Mouse (Mus musculus) liver, embryonic 14.5 days (tissue): ENCODE measurements around the gene Nfkb1. TPM values are rescaled to one million over a fixed set of nuclear protein-coding genes. Genes with fewer than 3 reads are reported as not detected.
A peak's percentile ranks its signal among the peaks of the same experiment; 100 is the strongest.

Experiments
- ATAC-seq: fragments of 200-750 bp; cut with Nextera tagmentation; 2 replicates; pipeline ENCODE4 v1.8.0; 2017; ENCODE audit warnings: moderate number of reproducible peaks, mild to moderate bottlenecking, moderate library complexity; ENCODE audit not compliant: insufficient read depth
- DNase-seq, 3 experiments: peaks; one replicate each; pipeline ENCODE4 v3.0.0-alpha.2; 2012 to 2013; ENCODE audit warnings: low read depth in 3 of 3, low spot score in 3 of 3
- H3K27ac ChIP-seq: fragments of 300-500 bp; sonication (generic); 2 replicates; pipeline ENCODE4 v1.5.1; 2014; ENCODE audit warnings: moderate library complexity, mild to moderate bottlenecking, control low read depth, inconsistent platforms
- H3K27me3 ChIP-seq: fragments of 300-500 bp; sonication (generic); 2 replicates; pipeline ENCODE4 v1.6.1; 2014; ENCODE audit warnings: mild to moderate bottlenecking, low read length, moderate library complexity; ENCODE audit not compliant: control insufficient read depth, insufficient read depth
- H3K36me3 ChIP-seq: fragments of 300-500 bp; sonication (generic); replicated peaks from 2 replicates; pipeline ENCODE4 v1.6.1; 2014; ENCODE audit warnings: low read depth; ENCODE audit not compliant: control insufficient read depth, insufficient read depth
- H3K4me1 ChIP-seq, 2 experiments: fragments of 200-500 bp in 1 of 2; fragments of 300-500 bp in 1 of 2; sonication (generic) in 1 of 2; replicated peaks; 2 replicates each; pipeline ENCODE4 v1.6.1; 2012 to 2014; ENCODE audit warnings: antibody characterized with exemption in 1 of 2, inconsistent platforms in 1 of 2, low read length in 1 of 2; ENCODE audit not compliant: control insufficient read depth in 2 of 2, insufficient read depth in 2 of 2
- H3K4me2 ChIP-seq: fragments of 300-500 bp; sonication (generic); 2 replicates; pipeline ENCODE4 v1.6.1; 2014; ENCODE audit warnings: low read depth, mild to moderate bottlenecking, control low read depth, moderate library complexity
- H3K4me3 ChIP-seq, 2 experiments: fragments of 200-500 bp in 1 of 2; fragments of 300-500 bp in 1 of 2; sonication (generic) in 1 of 2; 2 replicates each; pipeline ENCODE4 v1.5.1; 2012 to 2014; ENCODE audit warnings: low read depth in 2 of 2, low read length in 2 of 2, mild to moderate bottlenecking in 2 of 2, control low read depth in 1 of 2, inconsistent platforms in 1 of 2, moderate library complexity in 1 of 2; ENCODE audit not compliant: insufficient read depth in 1 of 2
- H3K9ac ChIP-seq: fragments of 300-500 bp; sonication (generic); replicated peaks from 2 replicates; pipeline ENCODE4 v1.6.1; 2014; ENCODE audit warnings: mild to moderate bottlenecking, control low read depth, moderate library complexity
- H3K9me3 ChIP-seq: fragments of 300-500 bp; sonication (generic); 2 replicates; pipeline ENCODE4 v1.6.1; 2016; ENCODE audit warnings: low read length, mixed read lengths; ENCODE audit not compliant: control insufficient read depth
- CTCF ChIP-seq: IDR thresholded peaks from 2 replicates; pipeline ENCODE4 v1.5.1; 2016; ENCODE audit warnings: antibody characterized with exemption, low read depth, control low read depth
- EP300 ChIP-seq: IDR thresholded peaks from 2 replicates; pipeline ENCODE4 v1.6.1; 2016; ENCODE audit warnings: antibody characterized with exemption, low read depth
- WGBS: fragments of 180-500 bp; shearing (Covaris S2); extraction: QIAGEN DNeasy Blood & Tissue Kit; methylation state at CpG from one replicate; pipeline ENCODE4 v1.1.7; 2014; ENCODE audit not compliant: insufficient replicate concordance; 5-methylcytosine and 5-hydroxymethylcytosine counted together
- polyA plus RNA-seq, 2 experiments: library from polyadenylated mRNA; depleted of rRNA in 1 of 2; stranded (reverse) in 1 of 2; unstranded in 1 of 2; fragments of >200 nt; fragmentation: Nextera tagmentation in 1 of 2; extraction: Ambion mirVana in 1 of 2; gene quantifications; 2 replicates each; pipeline versions ENCODE4 v1.2.1 to v1.2.3; 2012 to 2014

Gene Nfkb1
- polyA plus RNA-seq, 2 experiments = 11.2 to 16.5 TPM

GRCm38 (mm10) chr3:135556851-135557662 lies 134.3 kb downstream of the Nfkb1 start:
- Histone ChIP-seq H3K9ac (no peak overlapping the region), H3K27ac (no peak overlapping the region), H3K4me1 (no peaks in the 10 kb centered on the region), H3K4me3 (no peak overlapping the region), H3K27me3 (no peaks in the 10 kb centered on the region), H3K4me2 (no peak overlapping the region), H3K9me3 (no peaks in the 10 kb centered on the region), H3K36me3 (no peaks in the 10 kb centered on the region)
- ATAC-seq (no peak), DNase-seq (no peak)
- WGBS = 78% methylated on average over 12 of the region's 12 CpGs
- TF ChIP-seq CTCF (no peak), EP300 (no peak)

GRCm38 (mm10) chr3:135556052-135556587 lies 135.2 kb downstream of the Nfkb1 start:
- WGBS = 65% methylated on average over 7 of the region's 7 CpGs
- ATAC-seq = no peak
- no peaks in the 10 kb centered on the region for H3K36me3 ChIP-seq

GRCm38 (mm10) chr3:135555192-135555591 lies 136.2 kb downstream of the Nfkb1 start:
- H3K4me3 ChIP-seq = no peak overlapping the region
- ATAC-seq = no peak
- WGBS = 72% methylated on average over 6 of the region's 6 CpGs

More at GRCm38 (mm10) chr3:135556052-135556587, 135.2 kb downstream of the Nfkb1 start:
- no peak overlapping the region for H3K4me3 ChIP-seq
- no peaks in the 10 kb centered on the region for H3K27me3 ChIP-seq
- DNase-seq = no peak
- no peak overlapping the region for H3K9ac ChIP-seq
- TF ChIP-seq EP300 (no peak), CTCF (peak; percentile 14; the same call in 1 of the 2 replicates)
- H3K9me3 ChIP-seq = no peaks in the 10 kb centered on the region
- H3K27ac ChIP-seq = no peak overlapping the region
- no peak overlapping the region for H3K4me2 ChIP-seq
- H3K4me1 ChIP-seq = no peaks in the 10 kb centered on the region

GRCm38 (mm10) chr3:135552874-135553273 lies 138.5 kb downstream of the Nfkb1 start:
- no peaks in the 10 kb centered on the region for H3K27me3 ChIP-seq
- H3K4me1 ChIP-seq = no peaks in the 10 kb centered on the region
- H3K9ac ChIP-seq = no peak overlapping the region
- WGBS = 58% methylated on average over 5 of the region's 5 CpGs
- ATAC-seq (no peak), DNase-seq (no peak)
- no peak overlapping the region for H3K27ac ChIP-seq
- H3K9me3 ChIP-seq = no peaks in the 10 kb centered on the region
- H3K36me3 ChIP-seq = no peaks in the 10 kb centered on the region
- TF ChIP-seq CTCF = no peak
- no peak for TF ChIP-seq EP300
- H3K4me2 ChIP-seq = no peak overlapping the region
- H3K4me3 ChIP-seq = no peak overlapping the region

More at GRCm38 (mm10) chr3:135555192-135555591, 136.2 kb downstream of the Nfkb1 start:
- H3K4me1 ChIP-seq = no peaks in the 10 kb centered on the region
- H3K4me2 ChIP-seq = no peak overlapping the region
- H3K27ac ChIP-seq = no peak overlapping the region
- H3K9me3 ChIP-seq = no peaks in the 10 kb centered on the region
- no peaks in the 10 kb centered on the region for H3K36me3 ChIP-seq
- no peak for TF ChIP-seq EP300
- TF ChIP-seq CTCF = no peak
- H3K9ac ChIP-seq = no peak overlapping the region
- DNase-seq = no peak
- H3K27me3 ChIP-seq = no peaks in the 10 kb centered on the region

- Histone ChIP-seq H3K27me3 (no peaks in the 10 kb centered on the region), H3K9me3 (no peaks in the 10 kb centered on the region), H3K27ac (no peak overlapping the region), H3K9ac (no peak overlapping the region), H3K4me2 (no peak overlapping the region), H3K4me1 (no peaks in the 10 kb centered on the region), H3K4me3 (no peak overlapping the region), H3K36me3 (no peaks in the 10 kb centered on the region)
- ATAC-seq (no peak), DNase-seq (no peak)
- 77% methylated on average over 8 of the region's 8 CpGs for WGBS
- TF ChIP-seq EP300 (no peak), CTCF (no peak)
These were observed 144.0 kb downstream of the Nfkb1 start for GRCm38 (mm10) chr3:135547298-135547697.
